ENCODE assay signal across 16 mouse cellular contexts in the genomic region with DNA sequence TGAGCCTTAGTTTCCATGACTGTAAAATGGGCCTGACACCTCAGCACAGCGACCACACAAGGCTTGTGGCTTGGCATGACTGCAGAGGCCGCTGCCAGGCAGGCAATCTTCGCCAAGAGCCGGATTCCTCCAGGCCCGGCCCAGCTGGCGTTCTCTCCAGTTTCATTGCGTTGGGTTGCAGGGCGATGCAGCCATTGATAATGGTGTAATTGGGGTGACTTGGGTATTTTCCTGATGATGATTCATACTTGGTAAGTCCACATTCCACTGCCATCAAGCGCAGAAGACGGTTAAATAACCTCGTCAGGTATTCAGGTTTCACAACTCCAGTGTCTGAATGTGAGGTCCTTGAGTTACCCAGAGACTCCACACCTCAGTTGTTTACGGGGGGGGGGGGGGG. TPM values are rescaled to one million over a fixed set of nuclear protein-coding genes. Genes with fewer than 3 reads are reported as not detected.
DNase-seq lines count a peak whose midpoint lies in the region; ATAC-seq and TF ChIP-seq lines count a peak whose summit lies in the region.
"Had no signal": no experiment of that assay in that cellular context is flagged by ENCODE, and none has a peak within 500 bp of the region (broad histone marks: within the 10 kb centered on the region; RNA-seq: fewer than 3 reads in every experiment).

No protein-coding gene starts in this region.

- TF ChIP-seq CTCF in lung, adult 2 months (IDR thresholded peaks at IDR 0.05; ENCODE audit: insufficient read depth, low read length): no peak
- TF ChIP-seq CTCF in stomach, postnatal 0 days (IDR thresholded peaks at IDR 0.05; ENCODE audit: low read depth): no peak

- WGBS in embryonic facial prominence, embryonic 13.5 days: 64% methylated on average over 12 of the region's 12 CpGs
- WGBS in embryonic facial prominence, embryonic 10.5 days: 86% methylated on average over 12 of the region's 12 CpGs
- 58% methylated on average over 12 of the region's 12 CpGs for WGBS in lung, adult 2 months
- WGBS in stomach, postnatal 0 days: 68% methylated on average over 11 of the region's 12 CpGs
- 79% methylated on average over 11 of the region's 12 CpGs for WGBS in liver, embryonic 11.5 days

- H3K27ac ChIP-seq in embryonic facial prominence, embryonic 13.5 days: peak overlapping the region; percentile 72
- no peak overlapping the region; the same call in 1 of the 2 replicates for H3K27ac ChIP-seq in embryonic facial prominence, embryonic 10.5 days (replicated peaks)
- H3K27ac ChIP-seq in stomach, postnatal 0 days (replicated peaks): peak overlapping the region; percentile 71
- H3K27ac ChIP-seq in liver, embryonic 11.5 days (ENCODE audit: low read depth, low read length): no peak overlapping the region
- H3K27ac ChIP-seq: liver, embryonic 14.5 days; midbrain, embryonic 12.5 days had no signal

- H3K4me3 ChIP-seq in embryonic facial prominence, embryonic 13.5 days: no peak overlapping the region
- no peak overlapping the region for H3K4me3 ChIP-seq in embryonic facial prominence, embryonic 10.5 days
- H3K4me3 ChIP-seq in lung, adult 2 months (replicated peaks; ENCODE audit: extremely low read depth, low read depth, low read length): no peak overlapping the region
- no peak overlapping the region for H3K4me3 ChIP-seq in stomach, postnatal 0 days (ENCODE audit: low read depth, low read length)
- no peak overlapping the region for H3K4me3 ChIP-seq in liver, embryonic 11.5 days (ENCODE audit: low read depth, low read length)
- H3K4me3 ChIP-seq: erythroblast, embryonic 14.5 days; midbrain, embryonic 12.5 days had no signal

- no peaks in the 10 kb centered on the region for H3K27me3 ChIP-seq in embryonic facial prominence, embryonic 13.5 days
- H3K27me3 ChIP-seq in embryonic facial prominence, embryonic 10.5 days (replicated peaks; ENCODE audit: low read depth, poor library complexity, severe bottlenecking): peaks cover 51% of the 10 kb centered on the region
- H3K27me3 ChIP-seq in stomach, postnatal 0 days (ENCODE audit: control insufficient read depth, insufficient read depth, low read length): no peaks in the 10 kb centered on the region
- no peaks in the 10 kb centered on the region; the same call in 1 of the 2 replicates for H3K27me3 ChIP-seq in liver, embryonic 11.5 days (replicated peaks; ENCODE audit: control insufficient read depth, insufficient read depth, low read length)

- TF ChIP-seq EP300 in stomach, postnatal 0 days (optimal IDR thresholded peaks at IDR 0.05): no peak

- no peaks in the 10 kb centered on the region for H3K36me3 ChIP-seq in embryonic facial prominence, embryonic 13.5 days
- H3K36me3 ChIP-seq in embryonic facial prominence, embryonic 10.5 days (replicated peaks): no peaks in the 10 kb centered on the region
- H3K36me3 ChIP-seq in stomach, postnatal 0 days (ENCODE audit: control insufficient read depth, insufficient read depth, low read length): no peaks in the 10 kb centered on the region
- no peaks in the 10 kb centered on the region for H3K36me3 ChIP-seq in liver, embryonic 11.5 days (ENCODE audit: control insufficient read depth, insufficient read depth, low read length)
- H3K36me3 ChIP-seq: midbrain, embryonic 12.5 days had no signal

- peaks cover 20% of the 10 kb centered on the region for H3K4me1 ChIP-seq in embryonic facial prominence, embryonic 13.5 days
- peaks cover 32% of the 10 kb centered on the region for H3K4me1 ChIP-seq in embryonic facial prominence, embryonic 10.5 days
- peaks cover 6% of the 10 kb centered on the region for H3K4me1 ChIP-seq in lung, adult 2 months (ENCODE audit: control insufficient read depth, insufficient read depth, low read length)
- no peaks in the 10 kb centered on the region for H3K4me1 ChIP-seq in stomach, postnatal 0 days (replicated peaks; ENCODE audit: control insufficient read depth, insufficient read depth)
- no peaks in the 10 kb centered on the region for H3K4me1 ChIP-seq in liver, embryonic 11.5 days (replicated peaks; ENCODE audit: control insufficient read depth, insufficient read depth, low read length)

- TF ChIP-seq POLR2A in lung, adult 2 months (IDR thresholded peaks at IDR 0.05; ENCODE audit: borderline replicate concordance, extremely low read depth, low read depth, low read length): no peak

- no peak for ATAC-seq in embryonic facial prominence, embryonic 13.5 days (ENCODE audit: insufficient number of reproducible peaks, insufficient read depth, low FRiP score, low TSS enrichment, low read depth)
- ATAC-seq in stomach, postnatal 0 days (ENCODE audit: low FRiP score, low TSS enrichment): no peak
- no peak for ATAC-seq in liver, embryonic 11.5 days (replicated peaks; ENCODE audit: low FRiP score)

- no peak overlapping the region for H3K9ac ChIP-seq in embryonic facial prominence, embryonic 13.5 days
- H3K9ac ChIP-seq in stomach, postnatal 0 days (ENCODE audit: low read length): no peak overlapping the region
- H3K9ac ChIP-seq in liver, embryonic 11.5 days (ENCODE audit: low read depth, low read length): no peak overlapping the region
- H3K9ac ChIP-seq: liver, embryonic 14.5 days; midbrain, embryonic 12.5 days had no signal

- H3K4me2 ChIP-seq in embryonic facial prominence, embryonic 13.5 days: no peak overlapping the region
- no peak overlapping the region for H3K4me2 ChIP-seq in stomach, postnatal 0 days (replicated peaks; ENCODE audit: low read depth)
- H3K4me2 ChIP-seq in liver, embryonic 11.5 days: no peak overlapping the region
- H3K4me2 ChIP-seq: midbrain, embryonic 12.5 days had no signal

- DNase-seq in embryonic facial prominence, embryonic 10.5 days (ENCODE audit: low spot score): no peak
- peak; percentile 52 to 70 for DNase-seq in lung, adult 18-20 months
- DNase-seq in lung, adult 2 months: no peak
- DNase-seq in fibroblast of lung, adult 2 months (ENCODE audit: low read depth): peak; percentile 82
- no peak for DNase-seq in stomach, postnatal 0 days (ENCODE audit: low spot score)
- no peak for DNase-seq in liver, embryonic 11.5 days (ENCODE audit: low spot score)
- DNase-seq in testis, postnatal 14 days (ENCODE audit: low spot score): no peak
- DNase-seq: heart, adult 18-20 months; kidney, adult 2 months; layer of hippocampus, postnatal 36 days; thymus, adult 2 months had no signal

- no peaks in the 10 kb centered on the region for H3K9me3 ChIP-seq in embryonic facial prominence, embryonic 13.5 days
- no peaks in the 10 kb centered on the region for H3K9me3 ChIP-seq in embryonic facial prominence, embryonic 10.5 days
- no peaks in the 10 kb centered on the region for H3K9me3 ChIP-seq in stomach, postnatal 0 days (ENCODE audit: control insufficient read depth, low read length)
- H3K9me3 ChIP-seq in liver, embryonic 11.5 days (ENCODE audit: control insufficient read depth, low read length): no peaks in the 10 kb centered on the region
- H3K9me3 ChIP-seq: midbrain, embryonic 12.5 days had no signal

RNA-seq across cellular contexts. Expression of a gene that starts 23.7 kb away (rescaled TPM):
- polyA plus RNA-seq in embryonic facial prominence, embryonic 13.5 days (2015; fragmentation: Nextera tagmentation; extraction: Ambion mirVana): not detected in 2 replicates
- polyA plus RNA-seq in embryonic facial prominence, embryonic 10.5 days (2016; fragmentation: Nextera tagmentation; extraction: Ambion mirVana): not detected in 2 replicates
- polyA plus RNA-seq in lung, adult 2 months (2012; rRNA removed): not detected in 2 replicates
- polyA plus RNA-seq in stomach, postnatal 0 days (2015; fragmentation: Nextera tagmentation; extraction: Ambion mirVana): not detected in 2 replicates
- not detected in 2 replicates for polyA plus RNA-seq in liver, embryonic 11.5 days (2014; fragmentation: Nextera tagmentation; extraction: Ambion mirVana)
- polyA plus RNA-seq: erythroblast, embryonic 14.5 days; kidney, adult 2 months; liver, embryonic 14.5 days; midbrain, embryonic 12.5 days; small intestine, adult 2 months; thymus, adult 2 months had no signal

Comparison
In these comparisons a context has a peak if more than half of its experiments do, and no peak if none do; other contexts are left out.
1. H3K27ac ChIP-seq: peak in embryonic facial prominence, embryonic 13.5 days (single experiment) and stomach, postnatal 0 days (single experiment); none in embryonic facial prominence, embryonic 10.5 days (single experiment) and liver, embryonic 11.5 days (single experiment).
2. DNase-seq: peak in lung, adult 18-20 months (2 of 2) and fibroblast of lung, adult 2 months (single experiment); none in embryonic facial prominence, embryonic 10.5 days (single experiment), lung, adult 2 months (single experiment), stomach, postnatal 0 days (single experiment), liver, embryonic 11.5 days (single experiment) and testis, postnatal 14 days (single experiment).